Mouse (Mus musculus): Measurements from ENCODE around the gene Hist1h4d.
"Not testable (repeated sequence)": the region's sequence is repeated elsewhere in the genome, so short reads cannot be mapped to it uniquely, and the experiment has no call there.

Gene Hist1h4d

GRCm38 (mm10) chr13:23575864-23576313, 5.5 kb upstream of the Hist1h4d start:
- H3K27me3 ChIP-seq (ENCODE audit: control insufficient read depth, insufficient read depth, low read length, poor library complexity, severe bottlenecking); H3K36me3 ChIP-seq (ENCODE audit: control insufficient read depth, insufficient read depth, low read length, poor library complexity, severe bottlenecking): not testable (repeated sequence)
- peak; percentile 18 for DNase-seq (ENCODE audit: low read depth, low spot score)

- no peaks in the 10 kb centered on the region for H3K27me3 ChIP-seq (ENCODE audit: control insufficient read depth, insufficient read depth, low read length, poor library complexity, severe bottlenecking)
- H3K36me3 ChIP-seq (ENCODE audit: control insufficient read depth, insufficient read depth, low read length, poor library complexity, severe bottlenecking), result no peaks in the 10 kb centered on the region
- no peak for DNase-seq (ENCODE audit: low read depth, low spot score)
These were observed 5.0 kb upstream of the Hist1h4d start for GRCm38 (mm10) chr13:23576351-23576881.

- no peaks in the 10 kb centered on the region for H3K36me3 ChIP-seq (ENCODE audit: control insufficient read depth, insufficient read depth, low read length, poor library complexity, severe bottlenecking)
- no peaks in the 10 kb centered on the region for H3K27me3 ChIP-seq (ENCODE audit: control insufficient read depth, insufficient read depth, low read length, poor library complexity, severe bottlenecking)
- no peak for DNase-seq (ENCODE audit: low read depth, low spot score)
These were observed 4.3 kb upstream of the Hist1h4d start for GRCm38 (mm10) chr13:23576906-23577639.

GRCm38 (mm10) chr13:23577835-23578234, 3.6 kb upstream of the Hist1h4d start:
- no peaks in the 10 kb centered on the region for H3K27me3 ChIP-seq (ENCODE audit: control insufficient read depth, insufficient read depth, low read length, poor library complexity, severe bottlenecking)
- DNase-seq (ENCODE audit: low read depth, low spot score), result no peak
- H3K36me3 ChIP-seq (ENCODE audit: control insufficient read depth, insufficient read depth, low read length, poor library complexity, severe bottlenecking), result no peaks in the 10 kb centered on the region

GRCm38 (mm10) chr13:23582219-23583056, 1.0 kb downstream of the Hist1h4d start:
- H3K27me3 ChIP-seq (ENCODE audit: control insufficient read depth, insufficient read depth, low read length, poor library complexity, severe bottlenecking), result no peaks in the 10 kb centered on the region
- no peak for DNase-seq (ENCODE audit: low read depth, low spot score)
- no peaks in the 10 kb centered on the region for H3K36me3 ChIP-seq (ENCODE audit: control insufficient read depth, insufficient read depth, low read length, poor library complexity, severe bottlenecking)

- DNase-seq (ENCODE audit: low read depth, low spot score), result peak; percentile 8
- Histone ChIP-seq H3K36me3 (ENCODE audit: control insufficient read depth, insufficient read depth, low read length, poor library complexity, severe bottlenecking) (no peaks in the 10 kb centered on the region), H3K27me3 (ENCODE audit: control insufficient read depth, insufficient read depth, low read length, poor library complexity, severe bottlenecking) (no peaks in the 10 kb centered on the region)
These were observed 2.1 kb downstream of the Hist1h4d start for GRCm38 (mm10) chr13:23583387-23584068.

- DNase-seq (ENCODE audit: low read depth, low spot score), result peak; percentile 10
- Histone ChIP-seq H3K36me3 (ENCODE audit: control insufficient read depth, insufficient read depth, low read length, poor library complexity, severe bottlenecking) (no peaks in the 10 kb centered on the region), H3K27me3 (ENCODE audit: control insufficient read depth, insufficient read depth, low read length, poor library complexity, severe bottlenecking) (no peaks in the 10 kb centered on the region)
These were observed 2.9 kb downstream of the Hist1h4d start for GRCm38 (mm10) chr13:23584331-23584730.

GRCm38 (mm10) chr13:23585029-23585441, 3.6 kb downstream of the Hist1h4d start:
- no peaks in the 10 kb centered on the region for H3K36me3 ChIP-seq (ENCODE audit: control insufficient read depth, insufficient read depth, low read length, poor library complexity, severe bottlenecking)
- peak; percentile 80 for DNase-seq (ENCODE audit: low read depth, low spot score)
- H3K27me3 ChIP-seq (ENCODE audit: control insufficient read depth, insufficient read depth, low read length, poor library complexity, severe bottlenecking), result no peaks in the 10 kb centered on the region

- H3K36me3 ChIP-seq (ENCODE audit: control insufficient read depth, insufficient read depth, low read length, poor library complexity, severe bottlenecking); H3K27me3 ChIP-seq (ENCODE audit: control insufficient read depth, insufficient read depth, low read length, poor library complexity, severe bottlenecking): not testable (repeated sequence)
- DNase-seq (ENCODE audit: low read depth, low spot score), result peak; percentile 94
These were observed 4.2 kb downstream of the Hist1h4d start for GRCm38 (mm10) chr13:23585442-23586098.

- Histone ChIP-seq H3K36me3 (ENCODE audit: control insufficient read depth, insufficient read depth, low read length, poor library complexity, severe bottlenecking) (no peaks in the 10 kb centered on the region), H3K27me3 (ENCODE audit: control insufficient read depth, insufficient read depth, low read length, poor library complexity, severe bottlenecking) (no peaks in the 10 kb centered on the region)
- DNase-seq (ENCODE audit: low read depth, low spot score), result peak; percentile 24
These were observed 4.9 kb downstream of the Hist1h4d start for GRCm38 (mm10) chr13:23586099-23586939.

- no peaks in the 10 kb centered on the region for H3K27me3 ChIP-seq (ENCODE audit: control insufficient read depth, insufficient read depth, low read length, poor library complexity, severe bottlenecking)
- DNase-seq (ENCODE audit: low read depth, low spot score), result peak; percentile 7
- no peaks in the 10 kb centered on the region for H3K36me3 ChIP-seq (ENCODE audit: control insufficient read depth, insufficient read depth, low read length, poor library complexity, severe bottlenecking)
These were observed 5.5 kb downstream of the Hist1h4d start for GRCm38 (mm10) chr13:23586940-23587225.

GRCm38 (mm10) chr13:23591206-23591605, 9.8 kb downstream of the Hist1h4d start:
- Histone ChIP-seq H3K27me3 (ENCODE audit: control insufficient read depth, insufficient read depth, low read length, poor library complexity, severe bottlenecking) (no peaks in the 10 kb centered on the region), H3K36me3 (ENCODE audit: control insufficient read depth, insufficient read depth, low read length, poor library complexity, severe bottlenecking) (no peaks in the 10 kb centered on the region)
- no peak for DNase-seq (ENCODE audit: low read depth, low spot score)

GRCm38 (mm10) chr13:23591886-23592285, 10.5 kb downstream of the Hist1h4d start:
- H3K27me3 ChIP-seq (ENCODE audit: control insufficient read depth, insufficient read depth, low read length, poor library complexity, severe bottlenecking); DNase-seq (ENCODE audit: low read depth, low spot score); H3K36me3 ChIP-seq (ENCODE audit: control insufficient read depth, insufficient read depth, low read length, poor library complexity, severe bottlenecking): not testable (repeated sequence)

GRCm38 (mm10) chr13:23592614-23593013, 11.2 kb downstream of the Hist1h4d start:
- no peaks in the 10 kb centered on the region for H3K27me3 ChIP-seq (ENCODE audit: control insufficient read depth, insufficient read depth, low read length, poor library complexity, severe bottlenecking)
- H3K36me3 ChIP-seq (ENCODE audit: control insufficient read depth, insufficient read depth, low read length, poor library complexity, severe bottlenecking), result no peaks in the 10 kb centered on the region
- no peak for DNase-seq (ENCODE audit: low read depth, low spot score)
